Mouse (Mus musculus): ENCODE data around the gene Mpeg1. TPM values are rescaled to one million over a fixed set of nuclear protein-coding genes. Genes with fewer than 3 reads are reported as not detected.
A peak's percentile ranks its signal among the peaks of the same experiment; 100 is the strongest.

Mpeg1 gene
- total and polyA plus RNA-seq, 2 experiments from 2014 or later, result 1.1 to 3.2 TPM

- H3K9ac ChIP-seq, result no peak overlapping the region
- no peaks in the 10 kb centered on the region for H3K27me3 ChIP-seq (ENCODE audit: insufficient read depth, low read length)
- no peaks in the 10 kb centered on the region for H3K9me3 ChIP-seq (ENCODE audit: low read length)
- 85% methylated on average over 6 of the region's 6 CpGs for WGBS
- DNase-seq, result no peak
- ATAC-seq, result no peak
- H3K4me2 ChIP-seq (ENCODE audit: low read depth), result no peak overlapping the region
- no peak overlapping the region for H3K27ac ChIP-seq (ENCODE audit: low read depth, low read length)
- TF ChIP-seq CTCF (IDR thresholded peaks at IDR 0.05; ENCODE audit: low read depth), result no peak
- peaks cover 70% of the 10 kb centered on the region for H3K36me3 ChIP-seq (ENCODE audit: insufficient read depth)
- H3K4me1 ChIP-seq (ENCODE audit: insufficient read depth), result no peaks in the 10 kb centered on the region
- no peak overlapping the region for H3K4me3 ChIP-seq (ENCODE audit: low read depth, low read length)
Measured at GRCm38 (mm10) chr19:12486875-12487274, 26.3 kb downstream of the Mpeg1 start.

- H3K4me3 ChIP-seq (ENCODE audit: low read depth, low read length), result no peak overlapping the region
- no peak overlapping the region for H3K27ac ChIP-seq (ENCODE audit: low read depth, low read length)
- no peak overlapping the region for H3K9ac ChIP-seq
- no peak for TF ChIP-seq CTCF (IDR thresholded peaks at IDR 0.05; ENCODE audit: low read depth)
- no peaks in the 10 kb centered on the region for H3K27me3 ChIP-seq (ENCODE audit: insufficient read depth, low read length)
- no peaks in the 10 kb centered on the region for H3K4me1 ChIP-seq (ENCODE audit: insufficient read depth)
- peaks cover 66% of the 10 kb centered on the region for H3K36me3 ChIP-seq (ENCODE audit: insufficient read depth)
- WGBS, result 84% methylated on average over 12 of the region's 12 CpGs
- H3K4me2 ChIP-seq (ENCODE audit: low read depth), result no peak overlapping the region
- ATAC-seq (no peak), DNase-seq (no peak)
- H3K9me3 ChIP-seq (ENCODE audit: low read length), result no peaks in the 10 kb centered on the region
Measured at GRCm38 (mm10) chr19:12487511-12488204, 27.1 kb downstream of the Mpeg1 start.

GRCm38 (mm10) chr19:12488205-12488966 lies 27.8 kb downstream of the Mpeg1 start:
- H3K9me3 ChIP-seq (ENCODE audit: low read length), result no peaks in the 10 kb centered on the region
- no peak overlapping the region for H3K9ac ChIP-seq
- WGBS, result 13% methylated on average over 9 of the region's 9 CpGs
- H3K27me3 ChIP-seq (ENCODE audit: insufficient read depth, low read length), result no peaks in the 10 kb centered on the region
- H3K4me2 ChIP-seq (ENCODE audit: low read depth), result no peak overlapping the region
- peak; percentile 77 for TF ChIP-seq CTCF (IDR thresholded peaks at IDR 0.05; ENCODE audit: low read depth)
- no peak overlapping the region for H3K4me3 ChIP-seq (ENCODE audit: low read depth, low read length)
- ATAC-seq (peak; percentile 53), DNase-seq (no peak)
- H3K27ac ChIP-seq (ENCODE audit: low read depth, low read length), result 0 out of 2 replicates have a peak overlapping the region, but pooled peaks have one; percentile 1
- peaks cover 59% of the 10 kb centered on the region for H3K36me3 ChIP-seq (ENCODE audit: insufficient read depth)
- peaks cover under 1% of the 10 kb centered on the region; the same call in 1 of the 2 replicates for H3K4me1 ChIP-seq (ENCODE audit: insufficient read depth)

DNA sequence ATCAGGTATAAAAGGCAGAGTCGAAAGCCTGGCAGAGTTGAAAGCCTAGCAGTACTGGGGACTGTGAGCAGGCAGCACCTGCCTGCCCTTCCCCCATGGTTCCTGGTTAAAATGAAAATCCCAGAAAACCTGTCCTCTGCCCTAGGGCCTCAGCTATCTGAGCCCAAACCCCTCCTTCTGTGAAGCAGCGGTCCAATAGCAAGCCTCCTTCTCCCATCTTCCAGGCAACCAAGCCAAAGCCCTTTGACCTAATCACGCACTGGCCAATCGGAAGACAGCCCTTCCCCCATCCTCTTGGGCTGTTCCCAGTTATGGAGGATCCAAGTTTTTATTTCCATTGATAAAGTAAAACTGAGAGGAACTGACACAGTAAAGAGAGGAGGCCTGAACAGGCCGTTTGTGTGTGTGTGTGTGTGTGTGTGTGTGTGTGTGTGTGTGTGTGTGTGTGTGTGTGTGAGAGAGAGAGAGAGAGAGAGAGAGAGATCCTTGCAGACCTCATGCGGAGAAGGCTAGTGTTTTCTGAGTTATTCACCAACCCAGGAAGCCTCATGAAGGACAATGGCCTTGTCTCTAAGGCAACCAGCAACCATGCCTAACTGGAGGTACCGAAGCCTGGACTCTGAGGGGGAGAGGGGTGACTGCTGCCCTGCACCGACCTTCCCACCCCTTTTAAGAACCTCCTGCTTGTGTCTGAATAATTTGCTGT lies 28.5 kb downstream of the Mpeg1 start:
- Histone ChIP-seq H3K36me3 (ENCODE audit: insufficient read depth) (peaks cover 52% of the 10 kb centered on the region), H3K9ac (no peak overlapping the region), H3K27me3 (ENCODE audit: insufficient read depth, low read length) (no peaks in the 10 kb centered on the region), H3K9me3 (ENCODE audit: low read length) (no peaks in the 10 kb centered on the region), H3K4me3 (ENCODE audit: low read depth, low read length) (no peak overlapping the region), H3K27ac (ENCODE audit: low read depth, low read length) (peak overlapping the region; percentile 1; the same call in 1 of the 2 replicates), H3K4me2 (ENCODE audit: low read depth) (no peak overlapping the region), H3K4me1 (ENCODE audit: insufficient read depth) (peaks cover 8% of the 10 kb centered on the region; the same call in 1 of the 2 replicates)
- DNase-seq, result peak; percentile 45
- TF ChIP-seq CTCF (IDR thresholded peaks at IDR 0.05; ENCODE audit: low read depth), result no peak
- peak; percentile 69 for ATAC-seq
- WGBS, result 6% methylated on average over 8 of the region's 8 CpGs

GRCm38 (mm10) chr19:12489675-12490570 lies 29.3 kb downstream of the Mpeg1 start:
- WGBS, result 20% methylated on average over 11 of the region's 11 CpGs
- no peak for DNase-seq
- no peak for TF ChIP-seq CTCF (IDR thresholded peaks at IDR 0.05; ENCODE audit: low read depth)
- peaks cover 44% of the 10 kb centered on the region for H3K36me3 ChIP-seq (ENCODE audit: insufficient read depth)
- H3K9ac ChIP-seq, result no peak overlapping the region
- ATAC-seq, result no peak
- no peaks in the 10 kb centered on the region for H3K27me3 ChIP-seq (ENCODE audit: insufficient read depth, low read length)
- H3K4me1 ChIP-seq (ENCODE audit: insufficient read depth), result peaks cover 8% of the 10 kb centered on the region; the same call in 1 of the 2 replicates
- no peaks in the 10 kb centered on the region for H3K9me3 ChIP-seq (ENCODE audit: low read length)
- no peak overlapping the region; the same call in 1 of the 2 replicates for H3K27ac ChIP-seq (ENCODE audit: low read depth, low read length)
- H3K4me2 ChIP-seq (ENCODE audit: low read depth), result no peak overlapping the region
- no peak overlapping the region for H3K4me3 ChIP-seq (ENCODE audit: low read depth, low read length)

- DNase-seq (no peak), ATAC-seq (no peak)
- WGBS, result 93% methylated on average over 7 of the region's 7 CpGs
- Histone ChIP-seq H3K9me3 (ENCODE audit: low read length) (no peaks in the 10 kb centered on the region), H3K4me2 (ENCODE audit: low read depth) (no peak overlapping the region), H3K36me3 (ENCODE audit: insufficient read depth) (peaks cover 34% of the 10 kb centered on the region), H3K27ac (ENCODE audit: low read depth, low read length) (no peak overlapping the region), H3K4me3 (ENCODE audit: low read depth, low read length) (no peak overlapping the region), H3K9ac (no peak overlapping the region), H3K27me3 (ENCODE audit: insufficient read depth, low read length) (no peaks in the 10 kb centered on the region), H3K4me1 (ENCODE audit: insufficient read depth) (peaks cover 8% of the 10 kb centered on the region; the same call in 1 of the 2 replicates)
- no peak for TF ChIP-seq CTCF (IDR thresholded peaks at IDR 0.05; ENCODE audit: low read depth)
Measured at GRCm38 (mm10) chr19:12491636-12492035, 31.1 kb downstream of the Mpeg1 start.

Measured in forebrain, postnatal 0 days (tissue).